Comparison of ENCODE assay signal across 23 mouse cellular contexts in genomic region chr10:42242484-42242883, GRCm38 (mm10).
"Had no signal": no experiment of that assay in that cellular context is flagged by ENCODE, and none has a peak within 500 bp of the region (broad histone marks: within the 10 kb centered on the region; RNA-seq: fewer than 3 reads in every experiment).

No protein-coding gene starts in this region.

- ATAC-seq: forebrain, embryonic 15.5 days; intestine, embryonic 16.5 days had no signal

- H3K27ac ChIP-seq: forebrain, embryonic 15.5 days; heart, adult 2 months; heart, embryonic 13.5 days; heart, embryonic 15.5 days; hindbrain, embryonic 13.5 days; kidney, embryonic 15.5 days; kidney, postnatal 0 days; left cerebral cortex, adult 2 months; limb, embryonic 12.5 days had no signal

- H3K27me3 ChIP-seq: forebrain, embryonic 15.5 days; heart, embryonic 13.5 days; heart, embryonic 15.5 days; hindbrain, embryonic 13.5 days; kidney, embryonic 15.5 days; limb, embryonic 12.5 days had no signal

- DNase-seq: forebrain, postnatal 0 days; gastrocnemius, postnatal 14 days; gastrocnemius, postnatal 36 days; heart, adult 11 months; heart, adult 2 months; heart, postnatal 14 days; heart, postnatal 36 days; kidney, adult 11 months; kidney, adult 2 months; kidney, adult 9 months; kidney, postnatal 14 days; kidney, postnatal 36 days had no signal

- H3K9me3 ChIP-seq: forebrain, embryonic 15.5 days; heart, embryonic 13.5 days; heart, embryonic 15.5 days; hindbrain, embryonic 13.5 days; kidney, embryonic 15.5 days; limb, embryonic 10.5 days; limb, embryonic 12.5 days had no signal

- H3K9ac ChIP-seq: forebrain, embryonic 15.5 days; forebrain, postnatal 0 days; heart, embryonic 13.5 days; heart, embryonic 15.5 days; hindbrain, embryonic 13.5 days; kidney, embryonic 15.5 days; limb, embryonic 12.5 days had no signal

- H3K4me3 ChIP-seq: forebrain, embryonic 15.5 days; heart, adult 2 months; heart, embryonic 13.5 days; heart, embryonic 15.5 days; hindbrain, embryonic 13.5 days; kidney, embryonic 15.5 days; left cerebral cortex, adult 2 months; limb, embryonic 10.5 days; limb, embryonic 12.5 days had no signal

- H3K36me3 ChIP-seq: forebrain, embryonic 15.5 days; heart, embryonic 13.5 days; heart, embryonic 15.5 days; hindbrain, embryonic 13.5 days; limb, embryonic 10.5 days; limb, embryonic 12.5 days had no signal

- H3K4me1 ChIP-seq: forebrain, embryonic 15.5 days; hindbrain, embryonic 13.5 days had no signal

- H3K4me2 ChIP-seq: forebrain, embryonic 15.5 days; heart, embryonic 11.5 days; heart, embryonic 13.5 days; heart, embryonic 15.5 days; hindbrain, embryonic 13.5 days; kidney, embryonic 15.5 days; limb, embryonic 12.5 days had no signal
